Mouse (Mus musculus) stomach, embryonic 14.5 days (tissue): ENCODE data around the gene Cplx2. TPM values are rescaled to one million over a fixed set of nuclear protein-coding genes. Genes with fewer than 3 reads are reported as not detected.

Experiments used
- ATAC-seq: fragments of 200-750 bp; cut with Nextera tagmentation; 2 replicates; pipeline ENCODE4 v1.8.0; 2017; ENCODE audit warnings: low read depth, moderate TSS enrichment; ENCODE audit not compliant: insufficient number of reproducible peaks, insufficient read depth, low FRiP score
- H3K27ac ChIP-seq: fragments of 300-500 bp; sonication (generic); 2 replicates; pipeline ENCODE4 v1.5.1; 2014; ENCODE audit warnings: mild to moderate bottlenecking, low read length, moderate library complexity, mixed read lengths
- H3K27me3 ChIP-seq: fragments of 300-500 bp; sonication (generic); 2 replicates; pipeline ENCODE4 v1.6.1; 2014; ENCODE audit warnings: low read length, control low read depth, mixed read lengths; ENCODE audit not compliant: control insufficient read depth, insufficient read depth
- H3K36me3 ChIP-seq: fragments of 300-500 bp; sonication (generic); 2 replicates; pipeline ENCODE4 v1.6.1; 2014; ENCODE audit warnings: mild to moderate bottlenecking, control low read depth, low read length, moderate library complexity, mixed read lengths; ENCODE audit not compliant: control insufficient read depth, insufficient read depth
- H3K4me1 ChIP-seq: fragments of 300-500 bp; sonication (generic); 2 replicates; pipeline ENCODE4 v1.6.1; 2014; ENCODE audit warnings: low read length, control low read depth, mixed read lengths; ENCODE audit not compliant: control insufficient read depth, insufficient read depth
- H3K4me2 ChIP-seq: fragments of 300-500 bp; sonication (generic); replicated peaks from 2 replicates; pipeline ENCODE4 v1.6.1; 2014; ENCODE audit warnings: low read depth, low read length, control low read depth
- H3K4me3 ChIP-seq: fragments of 300-500 bp; sonication (generic); 2 replicates; pipeline ENCODE4 v1.5.1; 2014; ENCODE audit warnings: low read depth, low read length, control low read depth
- H3K9ac ChIP-seq: fragments of 300-500 bp; sonication (generic); replicated peaks from 2 replicates; pipeline ENCODE4 v1.6.1; 2014; ENCODE audit warnings: low read depth, mild to moderate bottlenecking, control low read depth, low read length, moderate library complexity, mixed read lengths
- H3K9me3 ChIP-seq: fragments of 300-500 bp; sonication (generic); 2 replicates; pipeline ENCODE4 v1.6.1; 2016; ENCODE audit warnings: low read depth, low read length, control low read depth; ENCODE audit not compliant: control insufficient read depth
- WGBS: fragments of 180-500 bp; shearing (Covaris S2); extraction: QIAGEN DNeasy Blood & Tissue Kit; methylation state at CpG from one replicate; pipeline ENCODE4 v1.1.7; 2014; 5-methylcytosine and 5-hydroxymethylcytosine counted together
- polyA plus RNA-seq: library from polyadenylated mRNA; unstranded; fragments of >200 nt; fragmentation: Nextera tagmentation; extraction: Ambion mirVana; gene quantifications from 2 replicates; pipeline ENCODE4 v1.2.1, GENCODE M21; 2014

The Cplx2 gene
- polyA plus RNA-seq, 1 experiment from 2014 or later, result 7.7 TPM

DNA sequence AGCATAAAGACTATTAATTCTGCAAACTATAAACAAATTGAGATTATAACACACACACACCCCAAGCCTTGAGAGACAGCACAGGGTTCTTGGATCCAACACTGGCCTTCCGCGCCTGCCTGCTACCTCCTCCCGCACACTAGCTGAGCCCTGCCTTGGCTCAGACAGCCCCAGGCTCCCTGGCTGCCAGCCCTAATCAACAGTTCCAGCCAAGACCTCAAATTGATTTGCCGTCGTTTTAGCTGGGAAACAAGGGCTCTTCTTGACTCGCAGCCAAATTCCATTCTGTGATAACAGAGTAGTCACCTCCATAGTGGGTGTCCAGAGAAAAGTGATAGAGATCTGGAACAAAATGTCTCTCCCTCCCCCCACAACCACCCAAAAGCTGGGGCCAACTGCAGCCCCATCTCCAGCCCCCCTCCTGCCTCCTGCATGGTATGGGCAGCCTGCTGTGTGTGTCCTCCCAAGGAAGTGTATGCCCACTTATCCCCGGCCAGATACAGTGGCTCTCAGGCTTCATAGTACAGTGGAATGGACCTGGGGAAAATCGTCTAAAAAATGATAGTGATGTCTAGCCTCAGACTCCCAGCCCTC is 18.9 kb downstream of the Cplx2 start:
- no peak for ATAC-seq
- Histone ChIP-seq H3K9ac (no peak overlapping the region), H3K9me3 (no peaks in the 10 kb centered on the region), H3K27ac (no peak overlapping the region), H3K4me3 (no peak overlapping the region), H3K4me2 (no peak overlapping the region), H3K27me3 (no peaks in the 10 kb centered on the region), H3K4me1 (no peaks in the 10 kb centered on the region), H3K36me3 (no peaks in the 10 kb centered on the region)
- 40% methylated on average over 8 of the region's 8 CpGs for WGBS

DNA sequence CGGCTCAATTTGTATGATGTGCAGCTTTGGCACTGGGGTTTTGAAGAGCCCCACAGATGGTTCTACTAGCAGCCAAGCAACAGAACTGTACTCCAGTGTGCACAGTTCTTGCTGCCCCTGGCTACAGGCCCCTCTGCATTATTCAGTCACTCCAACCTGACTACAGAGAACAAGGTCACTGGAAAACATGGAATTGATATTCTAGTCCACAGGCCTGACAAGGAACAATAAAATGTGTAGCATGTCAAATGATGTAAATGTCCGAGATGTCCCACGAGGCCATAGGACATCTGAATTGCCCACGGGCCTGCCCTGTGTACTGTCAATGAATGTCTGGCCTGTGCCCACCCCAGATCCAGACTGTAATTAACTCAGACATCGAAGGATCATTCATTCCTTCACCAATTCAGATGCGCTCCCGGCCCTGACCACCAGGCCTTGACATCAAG is 19.4 kb downstream of the Cplx2 start:
- H3K27ac ChIP-seq, result no peak overlapping the region
- WGBS, result 88% methylated on average over 7 of the region's 7 CpGs

DNA sequence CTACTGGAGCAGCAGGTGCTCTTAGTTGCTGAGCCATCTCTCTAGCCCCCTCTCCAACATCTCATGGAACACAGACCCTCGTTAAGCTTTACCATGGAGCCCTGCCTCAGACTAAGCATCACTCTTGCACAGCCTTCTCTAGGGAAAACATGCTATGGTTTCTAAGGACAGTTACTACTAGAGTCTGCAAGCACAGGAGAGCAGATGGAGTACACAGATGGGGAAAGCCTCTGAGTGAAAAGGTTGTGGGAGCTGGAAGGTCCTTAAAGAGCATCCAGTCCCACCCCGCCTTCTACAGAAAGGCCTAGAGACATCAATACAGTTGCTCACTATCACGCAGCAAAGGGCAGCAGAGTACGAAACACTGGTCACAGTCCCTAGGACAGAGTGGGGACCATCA is 20.2 kb downstream of the Cplx2 start:
- 98% methylated on average over 4 of the region's 4 CpGs for WGBS
- Histone ChIP-seq H3K4me1 (no peaks in the 10 kb centered on the region), H3K36me3 (no peaks in the 10 kb centered on the region), H3K4me2 (no peak overlapping the region), H3K27me3 (no peaks in the 10 kb centered on the region), H3K27ac (no peak overlapping the region), H3K9me3 (no peaks in the 10 kb centered on the region), H3K9ac (no peak overlapping the region), H3K4me3 (no peak overlapping the region)
- no peak for ATAC-seq

More for the DNA sequence above, 19.4 kb downstream of the Cplx2 start:
- no peak overlapping the region for H3K4me3 ChIP-seq
- no peaks in the 10 kb centered on the region for H3K9me3 ChIP-seq
- no peak overlapping the region for H3K4me2 ChIP-seq
- no peak overlapping the region for H3K9ac ChIP-seq
- H3K4me1 ChIP-seq, result no peaks in the 10 kb centered on the region
- no peaks in the 10 kb centered on the region for H3K36me3 ChIP-seq
- ATAC-seq, result no peak
- no peaks in the 10 kb centered on the region for H3K27me3 ChIP-seq

DNA sequence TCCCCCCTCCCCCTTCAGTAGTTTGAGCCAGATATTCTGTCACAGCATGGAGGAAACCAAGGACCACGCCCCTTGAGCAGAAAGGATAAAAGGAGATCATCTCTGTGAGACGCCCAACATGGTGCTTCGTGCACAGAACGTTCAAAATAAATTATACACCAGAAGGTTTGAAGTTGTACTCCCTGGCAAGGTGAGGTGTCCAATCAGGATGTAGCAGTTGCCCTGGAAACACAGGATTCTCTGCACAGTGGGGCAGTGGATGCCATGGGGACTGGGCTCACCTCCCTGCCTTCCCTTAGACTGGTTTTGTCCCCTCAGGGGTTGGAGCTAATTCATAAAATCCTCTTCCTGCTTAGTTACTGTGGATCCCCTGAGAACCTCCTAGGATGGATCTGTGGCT is 25.9 kb downstream of the Cplx2 start:
- H3K4me2 ChIP-seq, result no peak overlapping the region
- H3K27ac ChIP-seq, result no peak overlapping the region
- ATAC-seq, result no peak
- no peaks in the 10 kb centered on the region for H3K36me3 ChIP-seq
- no peaks in the 10 kb centered on the region for H3K27me3 ChIP-seq
- no peaks in the 10 kb centered on the region for H3K4me1 ChIP-seq
- no peak overlapping the region for H3K4me3 ChIP-seq
- no peak overlapping the region for H3K9ac ChIP-seq
- H3K9me3 ChIP-seq, result no peaks in the 10 kb centered on the region
- 63% methylated on average over 4 of the region's 4 CpGs for WGBS

DNA sequence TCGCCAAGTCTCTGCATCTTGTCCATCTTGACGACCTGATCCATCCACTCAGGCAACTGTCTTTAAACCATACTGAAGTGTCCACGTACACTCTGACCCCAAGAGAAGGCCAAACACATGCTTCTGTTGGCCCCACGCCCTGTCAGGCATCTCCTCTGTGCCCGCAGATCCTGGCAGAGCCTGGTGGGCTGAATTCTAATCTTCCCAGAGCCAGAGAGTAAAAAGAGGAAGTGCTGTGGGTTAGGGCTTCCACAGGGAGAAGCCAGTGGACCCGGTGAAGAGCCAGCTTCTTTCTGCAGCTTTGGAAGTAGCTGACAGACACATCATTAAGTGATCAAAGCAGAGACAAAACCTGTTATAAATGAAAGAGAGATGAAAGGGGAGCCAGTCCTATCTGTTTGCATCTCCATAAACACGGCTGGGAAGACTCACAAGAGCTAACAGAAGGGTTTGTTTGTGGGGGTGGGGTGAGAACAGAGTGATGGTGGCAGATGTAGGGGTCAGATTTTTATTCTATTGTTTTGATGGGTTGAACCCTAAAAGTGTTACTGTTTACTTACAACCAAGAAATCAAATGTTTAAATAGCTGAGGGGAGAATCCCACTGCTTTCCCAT is 29.5 kb downstream of the Cplx2 start:
- H3K27ac ChIP-seq, result no peak overlapping the region
- H3K4me1 ChIP-seq, result 0 out of 2 replicates have a peak, but pooled peaks cover 5% of the 10 kb centered on the region
- H3K4me3 ChIP-seq, result no peak overlapping the region
- 51% methylated on average over 7 of the region's 7 CpGs for WGBS
- H3K27me3 ChIP-seq, result no peaks in the 10 kb centered on the region
- H3K9me3 ChIP-seq, result no peaks in the 10 kb centered on the region
- no peak overlapping the region for H3K9ac ChIP-seq
- H3K36me3 ChIP-seq, result no peaks in the 10 kb centered on the region
- no peak overlapping the region for H3K4me2 ChIP-seq
- ATAC-seq, result no peak

DNA sequence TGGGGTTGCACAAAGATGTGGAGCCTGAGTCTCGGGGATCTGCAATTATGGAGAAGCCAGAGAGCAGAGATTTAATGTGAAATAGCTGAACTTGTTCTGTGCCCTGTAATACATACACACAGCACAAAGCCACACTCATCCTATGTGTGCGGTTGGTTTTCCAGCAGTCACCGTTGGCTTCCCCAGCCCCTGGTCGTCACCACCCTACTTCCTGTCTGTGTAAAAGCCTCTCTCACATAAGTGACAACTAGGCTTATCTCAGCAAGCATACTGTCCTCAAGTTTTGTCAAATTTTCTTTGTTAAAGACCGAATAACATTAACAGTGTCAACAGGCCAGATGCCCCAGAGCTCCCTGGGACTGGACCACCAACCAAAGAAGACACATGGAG is 30.0 kb downstream of the Cplx2 start:
- Histone ChIP-seq H3K4me3 (no peak overlapping the region), H3K27ac (no peak overlapping the region), H3K36me3 (no peaks in the 10 kb centered on the region), H3K4me2 (no peak overlapping the region), H3K9ac (no peak overlapping the region), H3K27me3 (no peaks in the 10 kb centered on the region), H3K9me3 (no peaks in the 10 kb centered on the region), H3K4me1 (0 out of 2 replicates have a peak, but pooled peaks cover 5% of the 10 kb centered on the region)
- ATAC-seq, result no peak
- 51% methylated on average over 5 of the region's 5 CpGs for WGBS

DNA sequence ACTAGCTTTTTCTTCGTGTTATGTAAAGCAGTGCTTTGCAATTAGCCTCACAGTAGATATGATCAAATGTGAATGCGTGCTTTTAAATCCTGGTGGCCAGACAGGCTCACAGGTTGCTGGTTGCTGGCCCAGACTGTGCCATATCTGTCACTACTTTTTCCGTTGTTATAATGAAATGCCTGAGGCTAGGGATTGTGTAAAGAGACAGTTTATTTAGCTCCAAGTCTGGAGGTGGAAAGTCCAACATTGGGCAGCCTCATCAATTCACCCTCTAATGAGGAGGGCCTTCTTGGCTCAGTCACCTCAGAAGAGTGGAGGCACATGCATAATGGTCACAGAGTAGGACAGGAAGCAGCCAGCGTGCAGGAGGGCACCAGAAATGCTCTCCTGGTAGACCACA is 31.2 kb downstream of the Cplx2 start:
- no peak overlapping the region for H3K4me3 ChIP-seq
- no peaks in the 10 kb centered on the region for H3K9me3 ChIP-seq
- H3K36me3 ChIP-seq, result no peaks in the 10 kb centered on the region
- H3K27me3 ChIP-seq, result no peaks in the 10 kb centered on the region
- no peak overlapping the region for H3K4me2 ChIP-seq
- no peak overlapping the region for H3K9ac ChIP-seq
- ATAC-seq, result no peak
- H3K27ac ChIP-seq, result 0 out of 2 replicates have a peak overlapping the region, but pooled peaks have one; percentile 67
- WGBS, result 68% methylated on average over 4 of the region's 4 CpGs
- H3K4me1 ChIP-seq, result 0 out of 2 replicates have a peak, but pooled peaks cover 5% of the 10 kb centered on the region

DNA sequence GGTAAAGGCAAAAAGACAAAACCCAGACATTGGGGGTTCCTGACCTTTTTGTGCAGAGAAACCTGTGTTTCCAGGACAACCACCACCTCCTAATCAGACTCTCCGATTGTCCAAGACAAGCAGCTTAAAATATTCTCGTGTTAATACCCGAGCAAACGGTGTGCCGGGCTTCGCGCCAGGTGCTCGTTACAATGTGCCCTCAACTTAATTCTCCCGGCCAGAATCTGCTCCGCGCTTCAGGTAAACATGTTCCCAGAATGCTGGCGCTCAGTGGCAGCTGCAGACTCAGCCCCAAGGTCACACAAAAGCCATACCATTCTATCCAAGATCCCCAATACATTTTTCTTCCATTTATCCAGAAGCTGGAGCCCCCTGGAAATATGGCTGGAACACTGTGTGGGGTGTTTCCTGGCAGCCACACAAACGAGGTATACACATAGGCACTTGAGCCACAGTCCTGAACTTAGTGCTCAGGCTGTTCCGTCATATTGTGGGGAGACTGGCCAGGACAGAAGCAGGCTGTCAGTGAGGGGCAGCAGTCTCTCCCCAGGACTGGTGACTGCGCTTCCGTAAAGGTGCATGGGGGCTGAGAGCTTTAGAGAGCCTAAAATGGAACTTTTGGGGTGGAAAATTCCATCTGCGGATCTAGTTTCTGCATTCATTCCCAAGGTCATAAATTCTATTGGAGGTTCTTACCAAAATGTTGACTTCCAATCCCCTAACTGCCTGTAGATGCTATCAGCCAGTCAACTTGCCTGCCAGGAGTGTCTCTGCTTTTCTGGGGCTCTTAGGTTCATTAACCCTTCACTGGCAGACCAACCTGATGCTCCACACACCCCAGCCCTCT is 32.3 kb downstream of the Cplx2 start:
- 0 out of 2 replicates have a peak overlapping the region, but pooled peaks have one; percentile 7 for H3K4me2 ChIP-seq
- H3K27ac ChIP-seq, result peak overlapping the region; percentile 67; the same call in 1 of the 2 replicates

More for the DNA sequence above, 32.3 kb downstream of the Cplx2 start:
- H3K4me1 ChIP-seq, result 0 out of 2 replicates have a peak, but pooled peaks cover 5% of the 10 kb centered on the region
- peak; percentile 46; the same call in 1 of the 2 replicates for ATAC-seq
- no peaks in the 10 kb centered on the region for H3K9me3 ChIP-seq
- no peaks in the 10 kb centered on the region for H3K36me3 ChIP-seq
- WGBS, result 34% methylated on average over 17 of the region's 17 CpGs
- no peak overlapping the region for H3K4me3 ChIP-seq
- no peaks in the 10 kb centered on the region for H3K27me3 ChIP-seq
- H3K9ac ChIP-seq, result no peak overlapping the region
